Mouse (Mus musculus) intestine, postnatal 0 days (tissue): ENCODE data around the gene Dio1. TPM values are rescaled to one million over a fixed set of nuclear protein-coding genes. Genes with fewer than 3 reads are reported as not detected.

Source experiments
- ATAC-seq: fragments of 200-750 bp; cut with Nextera tagmentation; 2 replicates; pipeline ENCODE4 v1.8.0; 2017; ENCODE audit warnings: mild to moderate bottlenecking, moderate TSS enrichment, moderate library complexity
- H3K27ac ChIP-seq: fragments of 300-500 bp; sonication (generic); 2 replicates; pipeline ENCODE4 v1.5.1; 2014; ENCODE audit warnings: mild to moderate bottlenecking, low read depth, low read length, moderate library complexity
- H3K27me3 ChIP-seq: fragments of 300-500 bp; sonication (generic); replicated peaks from 2 replicates; pipeline ENCODE4 v1.6.1; 2014; ENCODE audit warnings: low read length, mixed read lengths; ENCODE audit not compliant: control insufficient read depth, insufficient read depth
- H3K36me3 ChIP-seq: fragments of 300-500 bp; sonication (generic); 2 replicates; pipeline ENCODE4 v1.6.1; 2014; ENCODE audit warnings: mild to moderate bottlenecking, moderate library complexity; ENCODE audit not compliant: control insufficient read depth, insufficient read depth
- H3K4me1 ChIP-seq: fragments of 300-500 bp; sonication (generic); replicated peaks from 2 replicates; pipeline ENCODE4 v1.6.1; 2014; ENCODE audit warnings: antibody characterized with exemption, low read length, mixed read lengths; ENCODE audit not compliant: control insufficient read depth, insufficient read depth
- H3K4me2 ChIP-seq: fragments of 300-500 bp; sonication (generic); replicated peaks from 2 replicates; pipeline ENCODE4 v1.6.1; 2014; ENCODE audit warnings: low read depth, mild to moderate bottlenecking, moderate library complexity
- H3K4me3 ChIP-seq: fragments of 300-500 bp; sonication (generic); 2 replicates; pipeline ENCODE4 v1.5.1; 2014; ENCODE audit warnings: low read depth, low read length
- H3K9ac ChIP-seq: fragments of 300-500 bp; sonication (generic); 2 replicates; pipeline ENCODE4 v1.6.1; 2014; ENCODE audit warnings: mild to moderate bottlenecking, low read depth, low read length
- H3K9me3 ChIP-seq: fragments of 300-500 bp; sonication (generic); 2 replicates; pipeline ENCODE4 v1.6.1; 2016; ENCODE audit warnings: mixed run types; ENCODE audit not compliant: control insufficient read depth
- CTCF ChIP-seq: sonication (generic); IDR thresholded peaks from 2 replicates; pipeline ENCODE4 v1.5.1; 2016; ENCODE audit warnings: low read depth, mild to moderate bottlenecking, control low read depth, antibody characterized with exemption, moderate library complexity
- WGBS: fragments of 180-500 bp; shearing (Covaris S2); extraction: QIAGEN DNeasy Blood & Tissue Kit; methylation state at CpG from one replicate; pipeline ENCODE4 v1.1.7; 2014; 5-methylcytosine and 5-hydroxymethylcytosine counted together
- polyA plus RNA-seq: library from polyadenylated mRNA; unstranded; fragments of >200 nt; fragmentation: Nextera tagmentation; extraction: Ambion mirVana; gene quantifications from 2 replicates; pipeline ENCODE4 v1.2.1, GENCODE M21; 2015

The Dio1 gene
- 59.7 and 67.4 TPM in 2 replicates for polyA plus RNA-seq

- peak; percentile 64 for ATAC-seq
- WGBS, result 30% methylated on average over 6 of the region's 6 CpGs
- peak within 1 kb of the TSS; percentile 26 for H3K4me3 ChIP-seq
- no peaks in the 10 kb centered on the region for H3K9me3 ChIP-seq
- no peaks in the 10 kb centered on the region for H3K36me3 ChIP-seq
- H3K9ac ChIP-seq, result peak within 1 kb of the TSS; percentile 22; the same call in 1 of the 2 replicates
- peak within 1 kb of the TSS; percentile 50 for H3K27ac ChIP-seq
- H3K4me2 ChIP-seq, result peak within 1 kb of the TSS; percentile 55
- H3K4me1 ChIP-seq, result no peaks in the 10 kb centered on the region
- no peak for TF ChIP-seq CTCF
- H3K27me3 ChIP-seq, result no peaks in the 10 kb centered on the region
These were observed at the start of gene Dio1 for GRCm38 (mm10) chr4:107306966-107307365. Gene Dio1, minus strand, starts transcription at chr4:107307169.

- Histone ChIP-seq H3K4me3 (no peak overlapping the region), H3K9me3 (no peaks in the 10 kb centered on the region), H3K27me3 (no peaks in the 10 kb centered on the region), H3K36me3 (peaks cover 29% of the 10 kb centered on the region), H3K9ac (no peak overlapping the region), H3K4me2 (no peak overlapping the region), H3K27ac (no peak overlapping the region), H3K4me1 (no peaks in the 10 kb centered on the region)
- no peak for TF ChIP-seq CTCF
- no peak for ATAC-seq
- 19% methylated on average over 4 of the region's 4 CpGs for whole genome bisulfite sequencing
These were observed 47.6 kb upstream of the Dio1 start for GRCm38 (mm10) chr4:107354543-107354942.

GRCm38 (mm10) chr4:107354126-107354525 is 47.2 kb upstream of the Dio1 start:
- H3K9me3 ChIP-seq, result no peaks in the 10 kb centered on the region
- no peaks in the 10 kb centered on the region for H3K4me1 ChIP-seq
- 75% methylated on average over 5 of the region's 5 CpGs for WGBS
- H3K4me3 ChIP-seq, result no peak overlapping the region
- no peak overlapping the region for H3K9ac ChIP-seq
- ATAC-seq, result no peak
- TF ChIP-seq CTCF, result no peak
- H3K27me3 ChIP-seq, result no peaks in the 10 kb centered on the region
- H3K4me2 ChIP-seq, result no peak overlapping the region
- H3K27ac ChIP-seq, result no peak overlapping the region
- peaks cover 25% of the 10 kb centered on the region for H3K36me3 ChIP-seq

GRCm38 (mm10) chr4:107353612-107354011 is 46.6 kb upstream of the Dio1 start:
- Histone ChIP-seq H3K27ac (no peak overlapping the region), H3K4me3 (no peak overlapping the region), H3K4me1 (no peaks in the 10 kb centered on the region), H3K9me3 (no peaks in the 10 kb centered on the region), H3K27me3 (no peaks in the 10 kb centered on the region), H3K4me2 (no peak overlapping the region), H3K36me3 (peaks cover 23% of the 10 kb centered on the region), H3K9ac (no peak overlapping the region)
- WGBS, result 68% methylated on average over 3 of the region's 3 CpGs
- ATAC-seq, result no peak
- no peak for TF ChIP-seq CTCF

GRCm38 (mm10) chr4:107351368-107351767 is 44.4 kb upstream of the Dio1 start:
- ATAC-seq, result no peak
- no peaks in the 10 kb centered on the region for H3K4me1 ChIP-seq
- H3K27me3 ChIP-seq, result no peaks in the 10 kb centered on the region
- no peak overlapping the region for H3K9ac ChIP-seq
- no peak overlapping the region for H3K4me3 ChIP-seq
- H3K27ac ChIP-seq, result no peak overlapping the region
- peaks cover 34% of the 10 kb centered on the region for H3K36me3 ChIP-seq
- H3K9me3 ChIP-seq, result no peaks in the 10 kb centered on the region
- H3K4me2 ChIP-seq, result no peak overlapping the region
- TF ChIP-seq CTCF, result no peak

GRCm38 (mm10) chr4:107349311-107350008 is 42.5 kb upstream of the Dio1 start:
- no peak overlapping the region for H3K4me3 ChIP-seq
- no peak overlapping the region for H3K4me2 ChIP-seq
- no peaks in the 10 kb centered on the region for H3K4me1 ChIP-seq
- no peak for ATAC-seq
- no peaks in the 10 kb centered on the region for H3K9me3 ChIP-seq
- peak; percentile 80 for TF ChIP-seq CTCF
- WGBS, result 55% methylated on average over 8 of the region's 8 CpGs
- H3K36me3 ChIP-seq, result peaks cover 50% of the 10 kb centered on the region
- no peak overlapping the region for H3K9ac ChIP-seq
- H3K27me3 ChIP-seq, result no peaks in the 10 kb centered on the region
- no peak overlapping the region for H3K27ac ChIP-seq
